22 mouse cellular contexts compared by ENCODE assay signal in the genomic region with DNA sequence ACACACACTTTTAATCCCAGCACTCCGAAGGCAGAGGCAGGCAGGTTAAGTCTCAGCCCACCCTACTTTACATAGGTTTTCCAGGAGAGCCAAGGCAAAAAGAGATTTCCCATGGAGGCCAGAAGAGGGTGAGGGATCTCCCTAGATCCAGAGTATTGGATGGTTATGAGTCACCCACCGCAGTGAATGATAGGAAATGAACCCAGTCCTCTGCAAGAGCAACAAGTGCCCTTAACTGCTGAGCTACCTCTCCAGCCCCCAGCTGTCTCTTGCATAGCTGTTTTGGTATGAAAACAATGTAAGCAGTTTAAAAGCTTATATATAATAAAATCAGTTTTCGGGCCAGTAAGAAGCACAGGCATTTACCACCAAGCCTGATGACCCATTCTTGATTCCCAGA. TPM values are rescaled to one million over a fixed set of nuclear protein-coding genes. Genes with fewer than 3 reads are reported as not detected.
DNase-seq lines count a peak whose midpoint lies in the region; ATAC-seq and TF ChIP-seq lines count a peak whose summit lies in the region.
"Had no signal": no experiment of that assay in that cellular context is flagged by ENCODE, and none has a peak within 500 bp of the region (broad histone marks: within the 10 kb centered on the region; RNA-seq: fewer than 3 reads in every experiment).

No protein-coding gene starts in this region.

- no peak for DNase-seq in cerebellum, adult 2 months
- no peak for DNase-seq in cerebellum, postnatal 36 days
- no peak for DNase-seq in liver, adult 2 months (ENCODE audit: extremely low read depth, low read depth, low spot score)
- DNase-seq in 416B (ENCODE audit: low read depth): peak; percentile 41
- no peak for DNase-seq in thymus, postnatal 25 days
- DNase-seq in frontal cortex, postnatal 25 days (ENCODE audit: low spot score in 2 of 2): no peak
- DNase-seq: adrenal gland, postnatal 14 days; cerebellum, postnatal 10 days; gastrocnemius, postnatal 10 days; heart, adult 18-20 months; heart, postnatal 36 days; kidney, adult 8-10 months; layer of hippocampus, adult 9-11 months; lung, adult 2 months; right cerebral cortex, adult 18-20 months had no signal

- 0 out of 2 replicates have a peak overlapping the region, but pooled peaks have one; percentile 27 for H3K27ac ChIP-seq in cerebellum, adult 2 months (ENCODE audit: insufficient read depth, low read length)
- H3K27ac ChIP-seq in liver, adult 2 months (replicated peaks; ENCODE audit: insufficient read depth, low read depth, low read length): peak overlapping the region; percentile 79
- no peak overlapping the region for H3K27ac ChIP-seq in liver, embryonic 12.5 days
- H3K27ac ChIP-seq: embryonic facial prominence, embryonic 15.5 days; forebrain, embryonic 10.5 days; macrophage; midbrain, embryonic 10.5 days; neural tube, embryonic 12.5 days had no signal

- H3K4me2 ChIP-seq in liver, embryonic 12.5 days: no peak overlapping the region
- H3K4me2 ChIP-seq: embryonic facial prominence, embryonic 15.5 days; neural tube, embryonic 12.5 days had no signal

- no peak for ATAC-seq in liver, embryonic 12.5 days
- ATAC-seq in inflammation-experienced regulatory T-cells, adult 6 months: peak; percentile 66

- peaks cover 45% of the 10 kb centered on the region for H3K79me2 ChIP-seq in liver, adult 2 months (ENCODE audit: control insufficient read depth, insufficient read depth, low read length)

- H3K9me3 ChIP-seq in liver, embryonic 12.5 days (replicated peaks): no peaks in the 10 kb centered on the region
- H3K9me3 ChIP-seq: embryonic facial prominence, embryonic 15.5 days; forebrain, embryonic 10.5 days; midbrain, embryonic 10.5 days; neural tube, embryonic 12.5 days had no signal

- TF ChIP-seq POLR2A in cerebellum, adult 2 months (IDR thresholded peaks at IDR 0.05; ENCODE audit: borderline replicate concordance, insufficient read depth, low read length): no peak
- TF ChIP-seq POLR2A in liver, adult 2 months (IDR thresholded peaks at IDR 0.05; ENCODE audit: extremely low read depth, insufficient read depth, low read length): no peak

- no peak overlapping the region for H3K4me3 ChIP-seq in cerebellum, adult 2 months (replicated peaks; ENCODE audit: insufficient read depth, low read depth, low read length)
- H3K4me3 ChIP-seq in liver, adult 2 months (ENCODE audit: insufficient read depth, low read depth, low read length): no peak overlapping the region
- no peak overlapping the region for H3K4me3 ChIP-seq in liver, embryonic 12.5 days
- H3K4me3 ChIP-seq: embryonic facial prominence, embryonic 15.5 days; forebrain, embryonic 10.5 days; midbrain, embryonic 10.5 days; neural tube, embryonic 12.5 days had no signal

- 74% methylated on average over 3 of the region's 3 CpGs for WGBS in cerebellum, adult 2 months
- 54% methylated on average over 3 of the region's 3 CpGs for WGBS in liver, adult 2 months
- WGBS in liver, embryonic 12.5 days (ENCODE audit: insufficient replicate concordance): 75% methylated on average over 3 of the region's 3 CpGs

- H3K4me1 ChIP-seq in cerebellum, adult 2 months (ENCODE audit: control insufficient read depth, insufficient read depth, low read length): peaks cover 27% of the 10 kb centered on the region
- H3K4me1 ChIP-seq in liver, adult 2 months (ENCODE audit: control insufficient read depth, insufficient read depth, low read length): peaks cover 27% of the 10 kb centered on the region
- H3K4me1 ChIP-seq in liver, embryonic 12.5 days: peaks cover 18% of the 10 kb centered on the region; the same call in 1 of the 2 replicates

- H3K36me3 ChIP-seq in liver, adult 2 months (ENCODE audit: control insufficient read depth, insufficient read depth, low read length): no peaks in the 10 kb centered on the region
- H3K36me3 ChIP-seq in liver, embryonic 12.5 days: no peaks in the 10 kb centered on the region
- H3K36me3 ChIP-seq: embryonic facial prominence, embryonic 15.5 days had no signal

- TF ChIP-seq CTCF in cerebellum, adult 2 months (IDR thresholded peaks at IDR 0.05; ENCODE audit: borderline replicate concordance, insufficient read depth, low read depth, low read length): no peak
- TF ChIP-seq CTCF in liver, adult 2 months (IDR thresholded peaks at IDR 0.05; ENCODE audit: low read depth, low read length): no peak

- no peaks in the 10 kb centered on the region for H3K27me3 ChIP-seq in cerebellum, adult 2 months (ENCODE audit: control insufficient read depth, insufficient read depth, low read length)
- no peaks in the 10 kb centered on the region for H3K27me3 ChIP-seq in liver, adult 2 months (ENCODE audit: control insufficient read depth, insufficient read depth, low read length)
- H3K27me3 ChIP-seq in liver, embryonic 12.5 days (replicated peaks): no peaks in the 10 kb centered on the region
- H3K27me3 ChIP-seq: embryonic facial prominence, embryonic 15.5 days; neural tube, embryonic 12.5 days had no signal

- no peak overlapping the region for H3K9ac ChIP-seq in liver, adult 2 months (ENCODE audit: low read depth, low read length)
- H3K9ac ChIP-seq in liver, embryonic 12.5 days: no peak overlapping the region
- H3K9ac ChIP-seq: embryonic facial prominence, embryonic 15.5 days; neural tube, embryonic 12.5 days had no signal

RNA-seq across cellular contexts. Expression of a gene that starts 24.5 kb away (rescaled TPM):
- 254 and 264 TPM in 2 replicates for polyA plus RNA-seq in cerebellum, adult 2 months (2012; rRNA removed)
- 74.4 and 94.2 TPM in 2 replicates for total RNA-seq in liver, adult 2 months (2014; rRNA removed)
- 38.4 and 41.2 TPM in 2 replicates for polyA plus RNA-seq in liver, adult 2 months (2012; rRNA removed)
- polyA plus RNA-seq in liver, embryonic 12.5 days (2016; fragmentation: Nextera tagmentation; extraction: Ambion mirVana): 9.1 and 9.2 TPM in 2 replicates
- polyA plus RNA-seq in inflammation-experienced regulatory T-cells, adult 6 months (2017; shearing (Covaris generic)): 10 to 100 TPM in 2 of 3 experiments, 1 to 10 TPM in 1; 7.9 to 19.7 (median 16.6) TPM
